Mouse (Mus musculus): ENCODE measurements around the gene Hnf1a.
A peak's percentile ranks its signal among the peaks of the same experiment; 100 is the strongest.
"Not testable (repeated sequence)": the region's sequence is repeated elsewhere in the genome, so short reads cannot be mapped to it uniquely, and the experiment has no call there.

Gene Hnf1a

GRCm38 (mm10) chr5:114945072-114945471, 25.8 kb downstream of the Hnf1a start:
- no peak for DNase-seq (ENCODE audit: low spot score in 2 of 2)

- DNase-seq (ENCODE audit: low spot score in 2 of 2), result no peak
These were observed 28.1 kb downstream of the Hnf1a start for GRCm38 (mm10) chr5:114942766-114943130.

- DNase-seq (ENCODE audit: low spot score in 2 of 2), result peak; percentile 60 to 70
These were observed 28.7 kb downstream of the Hnf1a start, which contains the start of gene 2210016L21Rik for GRCm38 (mm10) chr5:114942074-114942765. 2210016L21Rik (plus strand) TSS chr5:114942158.

- not testable (repeated sequence) for DNase-seq (ENCODE audit: low spot score in 2 of 2)
These were observed 29.8 kb downstream of the Hnf1a start for GRCm38 (mm10) chr5:114941138-114941537.

GRCm38 (mm10) chr5:114935838-114936237, 35.1 kb downstream of the Hnf1a start:
- no peak for DNase-seq (ENCODE audit: low spot score in 2 of 2)

- DNase-seq (ENCODE audit: low spot score in 2 of 2), result no peak
These were observed 37.7 kb downstream of the Hnf1a start for GRCm38 (mm10) chr5:114933206-114933605.

GRCm38 (mm10) chr5:114931626-114932025, 39.3 kb downstream of the Hnf1a start:
- DNase-seq (ENCODE audit: low spot score in 2 of 2), result no peak

GRCm38 (mm10) chr5:114926753-114927152, 44.1 kb downstream of the Hnf1a start:
- no peak for DNase-seq (ENCODE audit: low spot score in 2 of 2)

- DNase-seq (ENCODE audit: low spot score in 2 of 2), result no peak
These were observed 44.7 kb downstream of the Hnf1a start for GRCm38 (mm10) chr5:114926153-114926684.

GRCm38 (mm10) chr5:114922998-114923473, 47.9 kb downstream of the Hnf1a start, which contains the start of gene Oasl1:
Oasl1 (plus strand) TSS chr5:114923240.
- DNase-seq (ENCODE audit: low spot score in 2 of 2), result peak; percentile 14 to 54

GRCm38 (mm10) chr5:114922366-114922731, 48.5 kb downstream of the Hnf1a start:
- no peak for DNase-seq (ENCODE audit: low spot score in 2 of 2)

- peak; percentile 30 to 49 for DNase-seq (ENCODE audit: low spot score in 2 of 2)
These were observed 49.1 kb downstream of the Hnf1a start for GRCm38 (mm10) chr5:114921551-114922365.

- not testable (repeated sequence) for DNase-seq (ENCODE audit: low spot score in 2 of 2)
These were observed 53.5 kb downstream of the Hnf1a start for GRCm38 (mm10) chr5:114917357-114917756.

- peak in 1 of 2 experiments; percentile 37 for DNase-seq (ENCODE audit: low spot score in 2 of 2)
These were observed 54.1 kb downstream of the Hnf1a start for GRCm38 (mm10) chr5:114916777-114917176.

GRCm38 (mm10) chr5:114915854-114916253, 55.0 kb downstream of the Hnf1a start:
- no peak for DNase-seq (ENCODE audit: low spot score in 2 of 2)

- no peak for DNase-seq (ENCODE audit: low spot score in 2 of 2)
These were observed 56.0 kb downstream of the Hnf1a start for GRCm38 (mm10) chr5:114914855-114915254.

GRCm38 (mm10) chr5:114913686-114914085, 57.2 kb downstream of the Hnf1a start:
- DNase-seq (ENCODE audit: low spot score in 2 of 2), result no peak

- DNase-seq (ENCODE audit: low spot score in 2 of 2), result no peak
These were observed 62.1 kb downstream of the Hnf1a start for GRCm38 (mm10) chr5:114908598-114909305.

- DNase-seq (ENCODE audit: low spot score in 2 of 2), result peak in 1 of 2 experiments; percentile 54
These were observed 68.5 kb downstream of the Hnf1a start for GRCm38 (mm10) chr5:114902413-114902812.
